18 mouse cellular contexts compared by ENCODE assay signal in genomic region chr16:93830916-93831315, GRCm38 (mm10). TPM values are rescaled to one million over a fixed set of nuclear protein-coding genes. Genes with fewer than 3 reads are reported as not detected.
DNase-seq lines count a peak whose midpoint lies in the region; ATAC-seq lines count a peak whose summit lies in the region.
"Had no signal": no experiment of that assay in that cellular context is flagged by ENCODE, and none has a peak within 500 bp of the region (broad histone marks: within the 10 kb centered on the region; RNA-seq: fewer than 3 reads in every experiment).

No protein-coding gene starts in this region.

- H3K4me2 ChIP-seq in kidney, embryonic 14.5 days (replicated peaks; ENCODE audit: low read depth, low read length): no peak overlapping the region

- peaks cover 5% of the 10 kb centered on the region for H3K4me1 ChIP-seq in kidney, embryonic 14.5 days (ENCODE audit: control insufficient read depth, insufficient read depth, low read length)

- no peaks in the 10 kb centered on the region for H3K36me3 ChIP-seq in kidney, embryonic 14.5 days (ENCODE audit: control insufficient read depth, insufficient read depth, low read length)
- H3K36me3 ChIP-seq: embryonic facial prominence, embryonic 12.5 days; forebrain, embryonic 12.5 days; hindbrain, embryonic 15.5 days; limb, embryonic 15.5 days; lung, embryonic 15.5 days had no signal

- DNase-seq in cerebellum, adult 9-11 months: peak; percentile 34
- no peak for DNase-seq in cerebellum, postnatal 36 days
- DNase-seq in MN1 (ENCODE audit: low spot score): peak; percentile 19
- DNase-seq in retina, adult 2 months (ENCODE audit: low read depth, low spot score): peak; percentile 46
- DNase-seq in T-cell, adult 2 months (ENCODE audit: low spot score): no peak
- no peak for DNase-seq in lung, postnatal 36 days
- DNase-seq: cerebellum, adult 11 months; heart, adult 18-20 months; heart, postnatal 10 days; thymus, postnatal 4 days had no signal

- H3K27me3 ChIP-seq in kidney, embryonic 14.5 days (ENCODE audit: control insufficient read depth, insufficient read depth, low read length): no peaks in the 10 kb centered on the region
- H3K27me3 ChIP-seq: embryonic facial prominence, embryonic 12.5 days; hindbrain, embryonic 15.5 days; limb, embryonic 15.5 days; lung, embryonic 15.5 days had no signal

- no peak overlapping the region for H3K9ac ChIP-seq in kidney, embryonic 14.5 days (ENCODE audit: low read depth, low read length)
- H3K9ac ChIP-seq: embryonic facial prominence, embryonic 12.5 days; forebrain, embryonic 12.5 days; limb, embryonic 15.5 days; lung, embryonic 15.5 days had no signal

- peaks cover 3% of the 10 kb centered on the region; the same call in 1 of the 2 replicates for H3K9me3 ChIP-seq in kidney, embryonic 14.5 days (ENCODE audit: control insufficient read depth, low read length)
- H3K9me3 ChIP-seq: forebrain, embryonic 12.5 days; hindbrain, embryonic 15.5 days; limb, embryonic 15.5 days; lung, embryonic 15.5 days had no signal

- no peak overlapping the region for H3K4me3 ChIP-seq in kidney, embryonic 14.5 days (ENCODE audit: low read length)
- H3K4me3 ChIP-seq: embryonic facial prominence, embryonic 12.5 days had no signal

- 9% methylated on average over 5 of the region's 5 CpGs for WGBS in kidney, embryonic 14.5 days

- ATAC-seq in kidney, embryonic 14.5 days (ENCODE audit: low FRiP score, low TSS enrichment): peak; percentile 53; the same call in 1 of the 2 replicates
- no peak for ATAC-seq in inflammation-experienced regulatory T-cells, adult 6 months

- H3K27ac ChIP-seq in kidney, embryonic 14.5 days (ENCODE audit: low read depth, low read length): peak overlapping the region; percentile 59; the same call in 1 of the 2 replicates
- H3K27ac ChIP-seq: embryonic facial prominence, embryonic 12.5 days; forebrain, embryonic 12.5 days; stomach, postnatal 0 days had no signal

RNA-seq across cellular contexts. Expression of gene Morc3, which starts 1.0 kb away (rescaled TPM):
- 23.5 and 42.7 TPM in 2 replicates for polyA plus RNA-seq in kidney, embryonic 14.5 days (2014; fragmentation: Nextera tagmentation; extraction: Ambion mirVana)
- 10 to 100 TPM; 78.1 to 84.6 (median 80.9) TPM for polyA plus RNA-seq in inflammation-experienced regulatory T-cells, adult 6 months (2017; shearing (Covaris generic))

RNA-seq across cellular contexts. Expression of gene Chaf1b, which starts 52.8 kb away (rescaled TPM):
- polyA plus RNA-seq in kidney, embryonic 14.5 days (2014; fragmentation: Nextera tagmentation; extraction: Ambion mirVana): 91.6 and 91.7 TPM in 2 replicates
- 10 to 100 TPM; 19.1 to 44.8 (median 25.6) TPM for polyA plus RNA-seq in inflammation-experienced regulatory T-cells, adult 6 months (2017; shearing (Covaris generic))

Comparison
In these comparisons a context has a peak if more than half of its experiments do, and no peak if none do; other contexts are left out.
1. DNase-seq: peak in cerebellum, adult 9-11 months (single experiment), MN1 (single experiment) and retina, adult 2 months (single experiment); none in cerebellum, postnatal 36 days (0 of 2), T-cell, adult 2 months (single experiment) and lung, postnatal 36 days (single experiment).